Mouse (Mus musculus): ENCODE measurements at regions not wholly inside any gene's neighbourhood (a gene's known extent, or its start where the extent isn't known, plus 50 kb on each side); places are given as distances from the start of the nearest gene placed in this dataset.

- Histone ChIP-seq H3K27ac (no peak overlapping the region), H3K4me3 (no peak overlapping the region)
- no peak for DNase-seq (ENCODE audit: low spot score in 2 of 2)
- TF ChIP-seq CTCF (conservative IDR thresholded peaks at IDR 0.05): no peak
Measured at GRCm38 (mm10) chr17:85848526-85848925, 160.5 kb upstream of the Six2 start.

- no peak overlapping the region for H3K27ac ChIP-seq
- DNase-seq (ENCODE audit: low spot score in 2 of 2): no peak
- no peak for TF ChIP-seq CTCF (conservative IDR thresholded peaks at IDR 0.05)
- H3K4me3 ChIP-seq: no peak overlapping the region
Measured at GRCm38 (mm10) chr17:85847756-85848155, 159.7 kb upstream of the Six2 start.

- TF ChIP-seq CTCF (conservative IDR thresholded peaks at IDR 0.05): no peak
- DNase-seq (ENCODE audit: low spot score in 2 of 2): no peak
- H3K4me3 ChIP-seq: no peak overlapping the region
- H3K27ac ChIP-seq: no peak overlapping the region
Measured at GRCm38 (mm10) chr17:85845059-85845458, 157.0 kb upstream of the Six2 start.

- no peak for DNase-seq (ENCODE audit: low spot score in 2 of 2)
- Histone ChIP-seq H3K4me3 (no peak overlapping the region), H3K27ac (no peak overlapping the region)
- no peak for TF ChIP-seq CTCF (conservative IDR thresholded peaks at IDR 0.05)
Measured at GRCm38 (mm10) chr17:85844486-85844885, 156.4 kb upstream of the Six2 start.

GRCm38 (mm10) chr17:85823036-85823435, 135.0 kb upstream of the Six2 start:
- no peak for TF ChIP-seq CTCF (conservative IDR thresholded peaks at IDR 0.05)
- DNase-seq (ENCODE audit: low spot score in 2 of 2): no peak
- H3K27ac ChIP-seq: no peak overlapping the region
- H3K4me3 ChIP-seq: no peak overlapping the region

GRCm38 (mm10) chr17:85821861-85822260, 133.8 kb upstream of the Six2 start:
- no peak for TF ChIP-seq CTCF (conservative IDR thresholded peaks at IDR 0.05)
- Histone ChIP-seq H3K27ac (no peak overlapping the region), H3K4me3 (no peak overlapping the region)
- no peak for DNase-seq (ENCODE audit: low spot score in 2 of 2)

GRCm38 (mm10) chr17:85818098-85818855, 130.2 kb upstream of the Six2 start:
- TF ChIP-seq CTCF (conservative IDR thresholded peaks at IDR 0.05): no peak
- H3K4me3 ChIP-seq: no peak overlapping the region
- H3K27ac ChIP-seq: no peak overlapping the region
- DNase-seq (ENCODE audit: low spot score in 2 of 2): no peak

- no peak overlapping the region for H3K27ac ChIP-seq
- TF ChIP-seq CTCF (conservative IDR thresholded peaks at IDR 0.05): no peak
- no peak overlapping the region for H3K4me3 ChIP-seq
- DNase-seq (ENCODE audit: low spot score in 2 of 2): no peak
Measured at GRCm38 (mm10) chr17:85816521-85816920, 128.4 kb upstream of the Six2 start.

- Histone ChIP-seq H3K27ac (no peak overlapping the region), H3K4me3 (no peak overlapping the region)
- TF ChIP-seq CTCF (conservative IDR thresholded peaks at IDR 0.05): no peak
- DNase-seq (ENCODE audit: low spot score in 2 of 2): no peak
Measured at GRCm38 (mm10) chr17:85816056-85816455, 128.0 kb upstream of the Six2 start.

GRCm38 (mm10) chr17:85808580-85808979, 120.5 kb upstream of the Six2 start:
- DNase-seq (ENCODE audit: low spot score in 2 of 2): no peak
- Histone ChIP-seq H3K27ac (no peak overlapping the region), H3K4me3 (no peak overlapping the region)
- no peak for TF ChIP-seq CTCF (conservative IDR thresholded peaks at IDR 0.05)

GRCm38 (mm10) chr17:85805726-85806359, 117.8 kb upstream of the Six2 start:
- Histone ChIP-seq H3K4me3 (no peak overlapping the region), H3K27ac (no peak overlapping the region)
- TF ChIP-seq CTCF (conservative IDR thresholded peaks at IDR 0.05): no peak
- no peak for DNase-seq (ENCODE audit: low spot score in 2 of 2)

GRCm38 (mm10) chr17:85804631-85805030, 116.6 kb upstream of the Six2 start:
- Histone ChIP-seq H3K4me3 (no peak overlapping the region), H3K27ac (no peak overlapping the region)
- no peak for DNase-seq (ENCODE audit: low spot score in 2 of 2)
- no peak for TF ChIP-seq CTCF (conservative IDR thresholded peaks at IDR 0.05)

- no peak for TF ChIP-seq CTCF (conservative IDR thresholded peaks at IDR 0.05)
- no peak overlapping the region for H3K27ac ChIP-seq
- DNase-seq (ENCODE audit: low spot score in 2 of 2): no peak
- no peak overlapping the region for H3K4me3 ChIP-seq
Measured at GRCm38 (mm10) chr17:85801734-85802133, 113.7 kb upstream of the Six2 start.

- Histone ChIP-seq H3K4me3 (no peak overlapping the region), H3K27ac (no peak overlapping the region)
- TF ChIP-seq CTCF (conservative IDR thresholded peaks at IDR 0.05): no peak
- DNase-seq (ENCODE audit: low spot score in 2 of 2): no peak
Measured at GRCm38 (mm10) chr17:85801079-85801605, 113.1 kb upstream of the Six2 start.

Data from layer of hippocampus, adult 2 months (tissue).